Mouse (Mus musculus): ENCODE data around the gene Urad.

GRCm38 (mm10) chr5:147300001-147300363 lies 22.3 kb downstream of the Urad start:
- TF ChIP-seq CTCF (IDR thresholded peaks at IDR 0.05) (no peak), EP300 (IDR thresholded peaks at IDR 0.05) (no peak)
